Mouse (Mus musculus): ENCODE measurements around the gene Med16.

DNA sequence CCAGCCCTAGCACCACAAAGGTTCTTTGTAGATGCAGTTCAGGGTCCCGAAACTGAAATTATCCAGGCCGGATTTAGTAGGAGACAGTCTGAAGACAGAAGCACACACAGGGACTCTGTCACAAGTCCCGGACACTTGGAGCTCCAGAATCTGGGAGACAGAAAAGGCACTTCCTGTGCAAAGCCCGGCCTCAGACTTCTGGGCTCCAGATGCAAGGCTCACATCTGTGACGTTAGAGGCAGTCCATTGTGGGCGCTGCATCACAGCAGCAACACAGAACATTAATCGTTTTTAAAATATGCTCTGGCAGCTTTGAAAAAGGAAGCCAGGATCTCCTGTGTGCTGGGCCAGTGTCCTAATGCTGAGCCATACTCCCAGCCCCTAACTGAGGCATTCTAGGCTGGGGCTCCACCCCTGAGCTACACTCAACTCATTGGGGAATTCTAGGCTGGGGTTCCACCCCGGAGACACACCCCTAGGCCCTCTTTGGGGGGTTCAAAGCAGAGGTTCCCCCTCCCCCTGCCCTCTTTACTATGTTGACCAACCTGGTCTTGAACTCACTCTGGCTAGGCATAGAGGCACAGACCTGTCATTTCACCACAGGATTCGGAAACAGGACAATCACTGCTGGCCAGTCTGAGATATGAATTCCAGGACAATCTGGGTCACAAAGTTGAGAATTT is 56.5 kb downstream of the Med16 start:
- TF ChIP-seq POLR2A (IDR thresholded peaks at IDR 0.05; ENCODE audit: borderline replicate concordance, extremely low read depth, insufficient read depth, insufficient read length, poor library complexity, severe bottlenecking): no peak
- TF ChIP-seq CTCF (IDR thresholded peaks at IDR 0.05; ENCODE audit: borderline replicate concordance, extremely low read depth, insufficient read depth, insufficient read length): no peak
